Mouse (Mus musculus) heart, adult 9 months (tissue): ENCODE results near the gene Msh3.
A peak's percentile ranks its signal among the peaks of the same experiment; 100 is the strongest.
"Not testable (repeated sequence)": the region's sequence is repeated elsewhere in the genome, so short reads cannot be mapped to it uniquely, and the experiment has no call there.

Experiments
- DNase-seq, 2 experiments: peaks; one replicate each; pipeline ENCODE4 v3.0.0; 2022; ENCODE audit warnings: low spot score in 2 of 2

The Msh3 gene

DNA sequence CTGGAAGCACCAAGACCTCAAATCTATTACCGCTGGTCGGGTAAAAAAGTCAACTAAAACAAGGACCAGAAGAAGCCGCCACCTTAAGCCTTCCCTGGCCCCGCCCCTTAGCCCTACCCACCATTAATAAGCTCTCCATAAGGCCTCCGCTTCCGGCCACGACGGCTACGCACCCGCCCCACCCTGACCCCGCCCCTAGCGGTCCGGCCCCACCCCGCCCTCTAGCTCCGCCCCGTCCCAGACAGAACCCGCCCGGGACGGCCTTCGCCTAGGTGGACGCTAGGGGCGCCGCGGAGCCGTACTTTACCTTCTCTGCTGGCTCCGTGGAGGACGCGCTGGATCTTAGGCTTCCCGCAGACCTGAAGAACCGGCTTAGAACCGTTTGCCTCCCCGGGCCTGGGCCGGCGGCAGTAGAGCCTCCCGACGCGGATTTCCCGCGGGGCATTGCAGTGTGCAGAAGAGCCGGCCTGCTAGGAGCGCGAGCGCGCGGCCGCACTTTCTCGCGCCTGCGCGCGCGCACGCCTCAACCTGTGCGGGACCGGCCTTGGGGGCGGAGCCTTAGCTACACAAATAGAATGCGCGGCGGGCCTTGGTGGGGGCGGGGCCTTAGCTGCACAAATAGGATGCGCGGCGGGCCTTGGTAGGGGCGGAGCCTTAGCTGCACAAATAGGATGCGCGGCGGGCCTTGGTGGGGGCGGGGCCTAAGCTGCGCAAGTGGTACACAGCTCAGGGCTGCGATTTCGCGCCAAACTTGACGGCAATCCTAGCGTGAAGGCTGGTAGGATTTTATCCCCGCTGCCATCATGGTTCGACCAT, at the start of gene Msh3, which contains the start of gene Dhfr:
TSS of gene Msh3 (minus strand) at position 548 of the 816 bp plus-strand sequence.
TSS of gene Dhfr (plus strand) at position 271 of the 816 bp plus-strand sequence.
- DNase-seq = peak; percentile 94 to 96

- no peak for DNase-seq
Observed at GRCm38 (mm10) chr13:92403496-92403895, 48.7 kb upstream of the Msh3 start.

DNA sequence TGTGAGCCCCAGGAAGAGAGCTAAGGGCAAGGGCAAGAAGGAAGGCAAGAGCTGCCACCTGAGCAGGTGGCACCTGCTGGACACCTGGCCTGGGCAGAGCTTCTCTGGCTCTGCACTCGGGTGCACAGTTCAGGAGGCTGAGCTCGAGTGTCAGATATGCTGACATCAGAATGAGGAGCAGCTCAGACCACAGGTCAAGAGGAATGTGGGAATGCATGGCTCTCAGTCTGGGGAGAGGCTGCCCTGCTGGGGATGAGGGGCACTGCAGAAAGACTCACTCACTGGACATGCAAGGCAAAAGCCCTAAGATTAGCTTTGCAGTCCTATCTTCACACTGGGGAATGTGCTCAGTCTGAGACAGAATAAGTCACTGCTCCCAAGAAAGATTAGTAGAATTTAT, 47.3 kb upstream of the Msh3 start:
- DNase-seq = no peak

DNA sequence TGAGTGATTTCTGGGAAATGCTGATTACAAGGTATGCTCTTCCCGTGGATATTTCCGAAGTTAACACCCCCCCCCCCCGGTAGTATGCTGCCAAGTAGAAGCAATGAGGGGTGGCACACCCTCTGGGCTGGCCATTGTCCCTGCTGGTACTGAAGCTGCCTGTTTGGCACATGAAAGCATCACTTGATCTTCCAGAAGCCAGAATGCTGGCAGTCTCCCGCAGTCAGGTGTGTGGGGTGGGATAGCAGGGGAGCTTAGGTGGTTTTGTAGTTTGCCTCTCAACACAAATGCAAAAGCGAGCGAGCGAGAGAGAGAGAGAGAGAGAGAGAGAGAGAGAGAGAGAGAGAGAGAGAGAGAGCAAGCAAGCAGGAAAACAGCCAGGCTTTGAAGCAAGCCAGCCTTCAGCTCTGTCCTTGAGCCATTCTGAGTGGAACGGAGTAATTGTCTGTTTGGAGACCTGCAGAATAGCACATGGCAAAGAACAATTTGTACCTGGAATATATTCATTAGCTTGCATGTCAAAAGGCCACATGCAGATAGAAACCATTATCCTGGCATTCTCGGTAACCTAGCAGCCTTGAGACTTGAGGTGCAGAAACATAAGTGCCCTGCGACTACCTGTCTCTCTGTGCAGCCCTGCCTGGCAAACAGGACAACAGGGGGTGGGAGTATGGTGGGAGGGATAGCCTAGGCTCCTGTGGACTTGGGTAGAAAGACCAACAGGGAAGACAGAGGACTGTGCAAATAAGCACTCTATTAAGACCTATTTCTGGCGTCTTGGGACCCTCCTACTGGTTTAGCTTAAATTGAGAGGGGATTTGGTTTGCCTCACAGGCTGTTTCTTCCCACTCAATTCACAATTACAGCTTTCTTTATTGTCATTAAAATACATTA, 43.9 kb upstream of the Msh3 start:
- DNase-seq = no peak

DNA sequence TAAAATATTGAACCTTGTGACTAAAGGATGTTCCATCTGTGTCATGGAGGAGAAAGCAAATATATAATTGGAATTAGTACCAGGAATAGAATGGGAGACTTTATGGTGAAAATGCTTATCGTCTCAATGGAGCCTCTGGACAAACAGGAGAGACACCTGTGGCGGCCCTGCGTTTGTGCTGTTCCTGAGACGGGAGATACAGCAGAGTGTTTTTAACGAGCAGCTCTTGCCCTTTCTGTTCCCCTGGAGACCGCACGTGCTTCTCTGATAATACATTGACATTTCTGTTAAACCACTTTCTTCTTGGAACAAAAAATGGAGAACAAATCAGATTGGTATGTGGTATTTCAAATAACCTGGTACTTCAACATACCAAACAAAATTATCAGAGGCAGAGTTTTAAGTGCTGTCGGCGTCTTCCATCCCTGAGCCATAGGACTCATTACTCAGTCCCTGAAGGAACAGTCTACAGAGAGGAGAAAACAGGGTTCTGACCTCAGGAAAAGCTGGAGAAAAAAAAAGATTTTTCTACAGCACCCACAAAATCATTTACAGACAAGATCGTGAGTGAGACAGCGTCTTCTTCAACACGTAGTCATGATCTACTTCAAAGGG, 38.4 kb upstream of the Msh3 start:
- DNase-seq = no peak

DNA sequence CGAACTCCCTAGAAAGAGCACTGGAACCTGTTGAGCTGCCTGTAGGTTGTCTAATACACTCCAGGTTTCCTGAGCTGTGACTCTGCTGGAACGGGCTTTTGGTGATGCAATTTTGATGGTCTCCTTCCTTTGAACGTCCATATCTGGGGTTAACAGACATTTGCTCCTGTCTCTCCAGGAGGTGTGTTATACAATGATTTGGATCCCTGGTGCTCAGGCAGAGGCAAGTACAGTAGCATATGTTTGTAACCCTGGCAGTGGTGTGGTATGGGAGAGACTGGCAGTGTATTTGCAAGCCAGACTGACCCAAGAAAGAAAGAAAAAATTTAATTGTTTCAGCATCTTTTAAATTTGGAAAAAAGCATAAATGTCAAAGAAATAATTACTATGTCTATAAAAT, 32.6 kb upstream of the Msh3 start:
- no peak for DNase-seq

GRCm38 (mm10) chr13:92371466-92371865, 16.7 kb upstream of the Msh3 start:
- DNase-seq = not testable (repeated sequence)

DNA sequence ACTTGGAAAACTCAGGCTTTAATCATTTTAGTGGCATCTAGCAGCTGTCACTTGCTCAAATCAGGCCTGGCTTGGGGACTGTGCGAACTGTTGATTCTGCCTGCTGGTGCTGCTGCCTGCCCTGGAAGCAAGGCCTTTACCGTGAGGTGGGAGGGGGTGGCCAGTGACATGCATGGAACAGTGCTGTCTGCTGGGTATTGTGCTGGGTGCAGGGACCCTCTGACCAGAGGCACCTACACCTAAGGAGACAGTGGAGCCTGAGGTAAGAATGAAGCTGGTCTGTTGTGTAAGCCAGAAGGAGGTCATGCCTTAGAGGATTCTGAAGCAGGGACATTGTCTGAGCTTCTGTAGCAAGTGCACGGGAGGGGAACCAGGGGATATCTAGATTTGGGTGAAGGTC, 16.0 kb upstream of the Msh3 start:
- DNase-seq = no peak

DNA sequence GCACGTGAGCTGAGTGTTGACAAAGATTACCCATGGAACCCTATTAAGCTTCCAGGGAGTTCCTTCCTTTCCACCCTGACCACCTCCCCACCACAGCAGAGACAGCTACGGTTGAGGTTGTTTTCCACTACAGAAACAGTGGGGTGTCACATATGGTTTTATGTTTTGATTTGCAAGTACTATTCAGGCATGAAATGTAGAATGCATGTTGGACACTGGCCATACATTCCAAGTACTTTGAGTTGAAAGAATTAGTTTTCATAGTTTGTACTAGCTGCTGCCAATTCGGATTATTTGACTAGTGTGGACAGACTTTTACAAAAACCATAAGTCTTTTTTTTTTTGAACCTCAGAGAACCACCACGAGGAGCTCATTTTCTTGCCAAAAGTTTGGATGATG, 10.5 kb upstream of the Msh3 start:
- DNase-seq = no peak

- DNase-seq = no peak
Observed at GRCm38 (mm10) chr13:92361609-92362008, 6.8 kb upstream of the Msh3 start.

GRCm38 (mm10) chr13:92357644-92358043, 2.8 kb upstream of the Msh3 start:
- DNase-seq = no peak

DNA sequence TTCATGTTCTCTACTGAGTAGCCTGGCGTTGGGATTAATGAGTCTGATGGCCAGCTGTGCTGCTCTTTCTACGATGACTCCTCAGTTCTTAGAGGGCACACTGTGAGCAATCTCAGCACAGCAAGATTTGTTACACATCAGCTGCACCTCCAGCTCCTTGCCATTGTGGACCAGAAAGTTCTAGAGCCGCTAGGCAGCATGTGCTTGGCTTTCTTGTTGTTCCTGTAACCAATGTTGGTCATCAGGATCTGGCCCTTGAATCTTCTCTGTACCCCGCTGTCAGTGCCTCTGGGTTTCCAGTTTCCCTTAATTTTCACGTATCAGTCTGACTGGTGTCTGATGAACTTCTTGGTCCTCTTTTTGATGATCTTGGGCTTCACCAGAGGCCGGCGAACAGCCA, 1.6 kb upstream of the Msh3 start:
- DNase-seq = no peak

GRCm38 (mm10) chr13:92355272-92355643, 455 bp upstream of the Msh3 start:
- no peak for DNase-seq

DNA sequence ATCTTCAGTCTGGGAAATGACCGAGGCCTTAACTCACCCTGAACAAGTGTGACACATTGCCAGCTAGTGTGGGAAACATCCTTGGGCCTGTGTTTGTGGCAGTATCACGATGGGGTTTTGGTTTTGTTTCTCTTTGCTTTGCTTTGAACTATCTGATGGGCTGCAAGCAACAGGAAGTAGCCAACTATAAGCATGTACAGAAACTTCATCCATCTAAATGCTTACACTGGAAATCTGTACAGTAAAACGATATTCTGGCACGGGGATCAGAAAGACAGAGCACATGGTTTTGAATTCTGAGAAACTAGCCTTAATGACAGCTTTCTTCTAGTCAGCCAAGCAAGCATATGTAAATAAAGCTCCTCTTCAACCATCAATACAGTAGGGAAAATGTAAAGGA, 847 bp downstream of the Msh3 start:
- DNase-seq = peak in 1 of 2 experiments; percentile 1

GRCm38 (mm10) chr13:92351100-92351499, 3.7 kb downstream of the Msh3 start:
- no peak for DNase-seq

GRCm38 (mm10) chr13:92346338-92346737, 8.5 kb downstream of the Msh3 start:
- DNase-seq = no peak

GRCm38 (mm10) chr13:92344033-92344432, 10.8 kb downstream of the Msh3 start:
- DNase-seq = no peak

- DNase-seq = no peak
Observed at GRCm38 (mm10) chr13:92339787-92340186, 15.0 kb downstream of the Msh3 start.

DNA sequence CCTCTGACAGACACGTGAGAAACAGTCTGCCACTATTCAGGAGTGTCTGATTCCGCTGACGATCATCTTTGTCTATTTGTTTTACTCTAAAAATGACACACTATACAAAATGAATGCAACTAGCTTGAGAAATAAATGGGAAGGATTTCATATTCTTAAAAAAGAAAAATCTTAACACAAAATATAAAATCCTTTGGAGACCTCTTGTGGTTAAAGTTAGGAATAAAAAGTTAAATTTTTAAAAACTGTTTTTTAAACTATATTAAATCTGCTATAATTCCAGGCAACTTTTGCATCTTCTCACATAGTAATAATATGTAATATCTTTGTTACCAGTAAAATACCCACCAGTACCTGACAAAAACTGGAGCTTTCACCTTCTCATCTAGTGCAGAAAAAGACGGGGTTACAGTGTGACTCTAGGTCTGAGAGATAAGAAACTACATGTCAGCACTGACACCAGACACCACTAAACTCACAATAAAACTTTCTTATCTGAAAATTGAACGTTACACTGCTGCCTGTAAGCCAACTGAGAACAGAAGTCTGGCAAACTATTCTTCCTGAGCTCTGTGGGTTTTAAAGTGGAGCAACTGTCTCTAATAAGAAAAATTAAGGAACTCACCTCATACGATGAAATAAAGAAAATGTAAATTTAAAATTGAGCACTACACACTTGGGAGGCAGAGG, 16.9 kb downstream of the Msh3 start:
- no peak for DNase-seq

GRCm38 (mm10) chr13:92336857-92337256, 17.9 kb downstream of the Msh3 start:
- DNase-seq = no peak

- no peak for DNase-seq
Observed at GRCm38 (mm10) chr13:92332103-92332879, 22.5 kb downstream of the Msh3 start.
